Mouse (Mus musculus) heart, postnatal 10 days (tissue): Measurements from ENCODE around the gene Hs3st6. TPM values are rescaled to one million over a fixed set of nuclear protein-coding genes. Genes with fewer than 3 reads are reported as not detected.
"Not testable (repeated sequence)": the region's sequence is repeated elsewhere in the genome, so short reads cannot be mapped to it uniquely, and the experiment has no call there.

Source experiments
- DNase-seq, 2 experiments: peaks; one replicate each; pipeline ENCODE4 v3.0.0; 2021
- intact Hi-C: fragments of 180-260 bp; cut with DNase I; formaldehyde crosslinking; loops from one replicate; pipeline ENCODE4 v1.15.1; 2025
- total RNA-seq, 2 experiments: library from RNA; stranded (reverse); gene quantifications; 2 replicates each; pipeline ENCODE4 v1.2.3; 2021

The Hs3st6 gene
- total RNA-seq: not detected

DNA sequence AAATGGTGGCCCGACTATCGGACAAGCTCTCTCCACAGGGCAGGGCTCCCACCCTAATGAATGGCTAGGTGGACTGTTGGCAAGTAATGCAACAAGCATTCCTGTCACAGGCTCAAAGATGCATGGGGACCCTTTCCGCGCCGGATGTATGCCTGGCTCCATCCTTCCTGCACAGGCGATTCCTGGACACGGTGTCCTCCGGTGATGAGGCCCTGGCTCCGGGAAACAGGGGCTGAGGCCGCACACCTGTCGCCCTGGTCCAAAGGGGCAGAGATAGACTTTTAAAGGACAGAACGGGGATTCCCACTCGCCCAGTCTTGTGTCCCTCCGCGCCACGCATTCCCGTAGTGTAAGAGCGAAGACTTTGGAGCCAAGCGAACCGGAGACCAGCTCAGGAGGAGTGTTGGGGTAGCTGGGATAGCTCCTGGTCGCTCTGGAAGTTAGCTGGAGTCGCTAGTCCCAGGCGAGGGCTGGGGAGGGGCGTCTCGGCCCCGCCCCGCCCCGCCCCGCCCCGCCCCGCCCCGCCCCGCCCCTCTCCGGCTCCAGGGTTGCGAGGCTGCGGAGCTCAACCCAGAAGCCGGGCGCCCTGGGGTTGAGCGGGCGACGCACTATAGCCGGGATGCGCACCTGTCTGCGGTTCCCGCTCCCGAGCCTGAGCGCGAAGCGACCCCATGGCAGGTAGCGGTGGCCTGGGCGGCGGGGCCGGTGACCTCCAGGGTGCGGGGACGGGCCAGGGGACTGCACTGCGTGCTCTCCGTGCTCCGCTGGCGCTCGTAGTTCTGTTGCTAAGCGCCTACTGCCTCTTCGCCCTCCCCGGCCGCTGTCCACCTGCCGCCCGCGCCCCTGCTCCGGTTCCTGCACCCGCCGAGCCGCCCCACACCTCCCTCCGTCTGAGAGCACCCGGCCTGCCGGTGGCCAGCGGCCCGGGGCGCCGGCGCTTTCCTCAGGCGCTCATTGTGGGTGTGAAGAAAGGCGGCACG is at the start of gene Hs3st6:
Hs3st6 (plus strand) TSS at position 574 of the 980 bp plus-strand sequence.
- intact Hi-C loops: no loop called here
- no peak for DNase-seq

GRCm38 (mm10) chr17:24705821-24706220 is 47.0 kb upstream of the Hs3st6 start:
- DNase-seq: no peak
- intact Hi-C loops: no loop called here

GRCm38 (mm10) chr17:24706982-24707800 is 45.6 kb upstream of the Hs3st6 start, which contains the start of gene Tbl3:
Tbl3 (minus strand) TSS chr17:24707660.
- intact Hi-C loops: no loop called here
- DNase-seq: peak; percentile 96 to 98

- intact Hi-C loops: no loop called here
- DNase-seq: no peak
Observed at GRCm38 (mm10) chr17:24707801-24708425, 44.9 kb upstream of the Hs3st6 start.

DNA sequence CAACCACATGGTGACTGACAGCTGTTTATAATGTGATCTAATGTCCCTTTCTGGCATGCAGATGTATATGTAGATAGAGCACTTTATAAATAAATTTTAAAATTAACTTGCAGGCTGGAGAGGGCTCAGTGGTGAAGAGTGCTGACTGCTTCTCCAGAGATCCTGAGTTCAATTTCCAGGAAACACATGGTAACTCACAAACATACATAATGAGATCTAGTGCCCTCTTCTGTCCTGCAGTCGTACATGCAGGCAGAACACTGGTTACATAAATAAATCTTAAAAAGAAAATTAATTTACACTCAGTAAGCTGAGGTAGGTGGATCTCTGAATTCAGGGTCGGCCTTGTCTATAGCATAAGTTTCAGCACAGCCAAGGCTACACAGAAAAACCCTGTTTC is 44.1 kb upstream of the Hs3st6 start:
- DNase-seq: no peak
- intact Hi-C loops: no loop called here

- intact Hi-C loops: no loop called here
- no peak for DNase-seq
Observed at GRCm38 (mm10) chr17:24715556-24715955, 37.2 kb upstream of the Hs3st6 start.

DNA sequence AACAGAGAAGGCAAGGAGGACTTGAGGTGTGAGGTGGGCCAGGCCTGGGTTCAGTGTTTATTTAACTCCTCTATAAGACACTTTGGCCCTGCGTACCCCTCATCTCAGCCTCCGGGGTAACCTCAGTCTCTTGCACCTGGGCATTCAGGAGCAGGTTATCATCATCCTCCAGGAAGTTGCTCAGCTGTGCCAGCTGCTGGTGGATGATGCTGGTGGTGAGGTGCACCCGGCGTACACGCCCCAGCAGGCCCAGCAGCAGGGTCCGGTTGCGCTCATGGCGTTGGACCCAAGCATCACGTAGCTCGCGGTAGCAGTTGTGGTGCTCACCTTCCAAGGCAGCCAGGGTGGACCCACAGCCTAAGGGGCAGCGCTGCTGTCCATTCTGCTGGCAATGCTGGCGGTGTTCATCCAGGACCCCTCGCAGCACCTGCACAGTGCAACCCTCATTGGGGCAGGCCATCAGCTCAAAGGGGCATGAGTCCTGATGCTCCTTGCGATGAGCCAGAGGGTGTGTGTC is 36.6 kb upstream of the Hs3st6 start:
- intact Hi-C loops: no loop called here
- no peak for DNase-seq

DNA sequence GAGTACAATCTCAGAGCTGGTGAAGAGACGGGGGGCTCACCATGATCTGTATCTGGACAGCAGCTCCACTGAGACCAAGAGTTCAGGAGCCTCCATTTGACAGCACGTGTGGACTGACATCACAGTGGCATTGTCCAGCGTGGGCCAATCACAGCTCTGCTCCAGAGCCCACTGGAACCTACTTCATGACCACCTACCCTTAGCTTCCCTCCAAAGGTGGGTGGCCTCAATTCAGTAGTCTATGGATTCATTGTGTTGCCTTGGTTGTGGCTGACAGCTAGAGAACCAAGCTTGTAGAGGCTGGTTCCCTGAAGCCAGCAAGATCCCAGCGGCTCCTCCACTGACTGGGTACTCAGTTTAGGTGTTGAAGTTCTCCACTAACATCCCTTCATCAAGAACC is 34.8 kb upstream of the Hs3st6 start, which contains the start of the genes Rnf151 and Rps2:
Rnf151 (minus strand) TSS at position 121 of the 400 bp plus-strand sequence.
Rps2 (plus strand) TSS at position 174 of the 400 bp plus-strand sequence.
- DNase-seq: no peak
- intact Hi-C loops: no loop called here

- DNase-seq, intact Hi-C loops: not testable (repeated sequence)
Observed at GRCm38 (mm10) chr17:24718938-24719337, 33.9 kb upstream of the Hs3st6 start.

- intact Hi-C loops: no loop called here
- peak; percentile 98 to 99 for DNase-seq
Observed at GRCm38 (mm10) chr17:24719494-24720222, 33.1 kb upstream of the Hs3st6 start.

DNA sequence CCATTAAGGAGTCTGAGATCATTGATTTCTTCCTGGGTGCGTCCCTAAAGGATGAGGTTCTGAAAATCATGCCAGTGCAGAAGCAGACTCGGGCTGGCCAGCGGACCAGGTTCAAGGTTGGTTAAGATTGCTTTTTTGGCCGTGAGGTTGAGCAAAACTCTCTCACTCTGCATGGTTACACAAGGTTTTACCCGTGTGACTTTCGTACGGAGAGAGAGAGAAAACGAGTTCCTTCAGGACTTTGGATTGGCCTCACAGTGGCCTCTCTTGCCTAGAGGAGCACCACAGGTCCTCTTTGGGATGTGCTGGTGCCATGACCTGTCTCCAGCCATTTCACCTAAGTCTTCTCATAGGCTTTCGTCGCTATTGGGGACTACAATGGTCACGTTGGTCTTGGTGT is 32.2 kb upstream of the Hs3st6 start:
- intact Hi-C loops, DNase-seq: not testable (repeated sequence)

DNA sequence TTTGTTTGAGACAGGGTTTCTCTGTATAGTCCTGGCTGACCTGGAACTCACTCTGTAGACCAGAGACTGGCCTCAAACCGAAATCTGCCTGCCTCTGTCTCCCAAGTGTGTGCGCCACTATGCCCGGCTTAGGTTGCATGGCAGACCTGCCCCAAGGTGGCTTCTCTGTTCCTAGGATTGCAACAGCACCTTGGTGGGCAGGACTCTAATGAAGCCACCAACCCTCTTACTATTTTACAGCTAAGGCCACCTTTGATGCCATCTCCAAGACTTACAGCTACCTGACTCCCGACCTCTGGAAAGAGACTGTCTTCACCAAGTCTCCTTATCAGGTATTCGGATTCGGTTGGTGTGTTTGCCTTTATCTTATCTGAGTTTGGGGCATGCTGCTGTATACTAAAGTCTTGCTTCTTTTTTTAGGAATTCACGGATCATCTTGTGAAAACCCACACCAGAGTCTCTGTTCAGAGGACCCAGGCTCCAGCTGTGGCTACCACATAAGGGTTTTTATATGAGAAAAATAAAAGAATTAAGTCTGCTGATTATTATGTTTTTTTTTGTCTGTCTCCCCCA is 31.3 kb upstream of the Hs3st6 start:
- intact Hi-C loops, DNase-seq: not testable (repeated sequence)

DNA sequence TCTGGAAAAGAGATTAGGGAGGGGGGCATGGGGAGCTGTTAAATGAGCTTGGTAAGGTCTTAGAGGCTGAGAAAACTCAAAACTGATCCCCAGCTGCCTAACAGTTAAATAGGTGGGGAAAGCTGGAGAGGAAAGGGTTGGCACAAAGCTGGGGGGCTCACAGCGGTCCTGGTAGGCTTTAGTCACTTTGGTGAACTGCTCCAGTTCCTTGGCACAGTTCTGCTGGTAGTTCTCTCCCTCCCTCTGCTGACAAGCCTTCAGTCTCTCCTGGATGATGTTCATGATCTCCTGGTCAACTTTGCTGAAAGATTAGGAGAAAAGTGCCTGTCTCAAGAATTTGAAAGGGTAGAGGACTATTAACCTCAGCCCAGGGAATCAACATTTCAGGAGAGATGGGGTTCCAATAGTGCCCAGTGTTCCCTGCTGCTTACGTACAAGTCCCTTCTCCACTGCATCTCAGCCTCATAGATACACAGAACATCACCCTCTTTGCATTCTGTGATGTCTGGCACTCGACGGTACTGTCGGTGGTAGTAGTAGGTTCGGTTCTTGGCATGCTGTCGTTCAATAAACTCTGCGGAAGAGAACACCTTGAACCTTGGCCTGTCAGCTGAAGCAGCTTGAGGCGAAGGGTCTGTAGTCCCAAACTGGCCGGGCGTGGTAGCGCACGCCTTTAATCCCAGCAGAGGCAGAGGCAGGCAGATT is 30.4 kb upstream of the Hs3st6 start:
- intact Hi-C loops: no loop called here
- DNase-seq: no peak

GRCm38 (mm10) chr17:24723122-24723880 is 29.5 kb upstream of the Hs3st6 start:
- no peak for DNase-seq
- intact Hi-C loops: no loop called here

DNA sequence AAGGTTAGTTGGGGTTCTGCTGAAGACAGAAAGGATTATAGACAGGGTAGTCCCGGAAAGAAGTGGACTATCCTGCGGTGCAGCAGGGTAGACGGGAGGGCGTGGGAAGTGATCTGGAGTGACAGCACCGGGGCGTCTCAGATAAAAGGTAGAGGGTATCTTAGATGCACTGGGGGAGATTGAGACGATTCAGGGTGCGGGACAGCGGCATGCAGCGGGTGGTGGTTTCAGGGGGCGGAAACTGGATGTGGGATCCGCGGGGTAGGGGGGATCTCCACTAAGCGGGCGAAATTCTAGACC is 29.0 kb upstream of the Hs3st6 start:
- DNase-seq: no peak
- intact Hi-C loops: no loop called here

DNA sequence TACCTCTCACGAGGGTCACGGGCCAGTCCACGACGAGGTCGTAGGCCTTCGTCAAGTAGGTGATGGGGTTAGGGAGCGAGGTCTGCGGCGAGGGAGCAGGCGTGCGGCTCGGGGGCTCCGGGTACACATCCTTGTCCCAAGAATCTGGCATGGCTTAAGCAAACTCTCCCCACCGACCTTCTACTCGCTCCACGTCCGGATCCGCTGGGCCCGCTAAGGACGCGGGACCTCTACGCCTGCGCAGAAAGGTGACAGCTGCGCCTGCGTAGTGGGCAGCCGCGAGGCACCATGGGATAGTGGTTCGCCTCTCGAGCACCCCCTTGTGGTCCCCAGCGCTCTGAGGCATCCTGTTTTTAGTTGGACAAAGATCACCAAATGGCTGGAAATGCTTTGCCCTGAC is 28.6 kb upstream of the Hs3st6 start, which contains the start of gene Ndufb10:
Ndufb10 (minus strand) TSS at position 295 of the 400 bp plus-strand sequence.
- peak; percentile 97 to 99 for DNase-seq
- intact Hi-C loops: no loop called here

DNA sequence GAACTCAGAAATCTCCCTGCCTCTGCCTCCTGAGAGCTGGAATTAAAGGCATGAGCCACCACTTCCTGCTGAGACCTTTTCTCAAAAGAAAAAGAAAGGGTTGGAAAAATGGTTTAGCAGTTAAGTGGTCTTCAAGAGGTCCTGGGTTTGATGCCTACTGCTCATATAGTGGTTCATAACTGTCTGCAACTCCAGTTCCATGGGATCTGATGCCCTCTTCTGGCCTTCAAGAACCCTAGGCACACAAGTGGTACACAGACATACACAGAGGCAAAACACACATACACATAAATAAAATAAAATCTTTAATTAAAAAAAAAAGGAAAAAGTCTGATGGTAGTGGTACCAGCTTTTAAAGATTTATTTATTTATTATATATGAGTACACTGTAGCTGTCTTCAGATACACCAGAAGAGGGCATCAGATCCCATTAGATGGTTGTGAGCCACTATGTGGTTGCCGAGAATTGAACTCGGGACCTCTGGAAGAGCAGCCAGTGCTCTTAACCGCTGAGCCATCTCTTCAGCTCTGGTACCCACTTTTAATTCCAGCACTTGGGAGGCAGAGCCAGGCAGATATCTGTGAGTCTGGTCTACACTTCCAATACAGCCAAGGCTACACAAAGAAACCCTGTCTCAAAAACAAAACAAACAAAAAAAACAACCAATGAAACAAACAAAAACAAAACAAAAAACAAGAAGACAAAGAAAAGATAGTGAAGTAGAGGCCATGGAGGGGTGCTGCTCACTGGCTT is 27.0 kb upstream of the Hs3st6 start:
- intact Hi-C loops: no loop called here
- no peak for DNase-seq
